Mouse (Mus musculus): ENCODE measurements around the gene Adcy4.

Gene Adcy4

DNA sequence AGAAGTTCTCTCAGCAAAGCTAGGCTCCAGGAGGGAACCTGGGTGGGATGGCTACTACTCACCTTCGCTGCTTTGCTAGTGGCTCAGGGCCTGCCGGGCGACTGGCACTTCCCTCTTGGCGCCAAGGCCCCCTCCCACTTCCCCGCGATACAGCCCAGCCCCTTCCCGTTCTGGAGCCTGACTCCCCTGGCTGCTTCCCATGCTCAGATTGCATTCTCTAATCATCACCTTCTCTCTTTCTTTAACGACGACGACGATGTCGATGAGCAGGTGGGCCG lies at the start of gene Adcy4:
Gene Adcy4, minus strand, starts transcription at position 138 of the 278 bp plus-strand sequence.
- DNase-seq (ENCODE audit: low spot score in 2 of 2) = no peak

DNA sequence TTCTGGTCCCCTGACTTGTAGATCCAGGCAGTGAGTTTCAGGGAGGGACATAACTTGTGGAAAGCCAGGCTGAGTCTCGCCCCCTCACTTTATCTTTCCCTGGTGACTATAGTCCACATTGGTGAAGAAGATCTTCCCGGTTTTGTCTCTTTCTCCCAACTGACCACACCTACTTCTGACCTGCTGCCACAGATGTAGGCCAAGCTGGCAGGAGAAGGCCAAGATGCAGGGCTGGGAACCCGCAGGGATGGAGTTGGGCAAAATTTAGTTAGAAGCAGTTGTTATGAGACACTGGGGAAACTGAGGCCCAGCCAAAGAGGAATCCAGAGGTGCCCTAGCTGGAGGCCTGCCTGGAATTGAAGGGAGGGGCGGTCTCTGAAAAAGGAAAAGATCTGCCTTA lies 49.2 kb upstream of the Adcy4 start:
- DNase-seq (ENCODE audit: low spot score in 2 of 2) = no peak

DNA sequence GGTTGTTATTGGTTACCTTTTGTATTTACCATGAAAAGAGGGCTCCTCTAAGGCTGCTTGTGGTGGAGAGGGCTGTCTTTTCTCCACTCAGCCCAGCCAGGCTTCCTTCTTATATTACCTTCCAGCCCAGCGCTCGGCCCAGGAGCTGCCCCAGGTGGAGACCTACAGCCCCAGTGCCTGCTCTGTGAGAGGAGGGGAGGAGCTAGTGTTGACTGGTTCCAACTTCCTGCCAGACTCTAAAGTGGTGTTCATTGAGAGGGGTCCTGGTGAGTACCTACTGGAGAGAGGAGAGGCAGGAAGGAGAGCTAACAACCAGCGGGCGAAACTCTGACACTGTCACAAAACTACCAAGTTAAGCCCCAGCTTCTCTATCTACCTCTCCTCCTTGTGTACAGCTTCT lies 46.4 kb upstream of the Adcy4 start:
- no peak for DNase-seq (ENCODE audit: low spot score in 2 of 2)

DNA sequence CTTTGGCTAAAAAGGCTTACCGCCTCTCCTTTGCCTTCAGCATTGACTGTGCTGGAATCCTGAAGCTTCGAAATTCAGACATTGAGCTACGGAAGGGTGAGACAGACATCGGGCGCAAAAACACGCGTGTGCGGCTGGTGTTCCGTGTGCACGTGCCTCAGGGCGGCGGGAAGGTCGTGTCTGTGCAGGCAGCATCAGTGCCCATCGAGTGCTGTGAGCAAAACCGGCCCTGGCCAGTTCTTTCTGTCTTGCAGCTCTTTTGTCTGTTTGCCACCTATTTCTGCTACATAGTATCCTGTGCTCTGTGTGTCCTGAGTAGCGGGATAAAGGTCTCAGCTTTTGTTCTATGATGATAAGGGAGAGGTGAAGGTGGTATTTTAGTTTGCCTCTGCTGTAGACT lies 46.0 kb upstream of the Adcy4 start:
- DNase-seq (ENCODE audit: low spot score in 2 of 2) = no peak

DNA sequence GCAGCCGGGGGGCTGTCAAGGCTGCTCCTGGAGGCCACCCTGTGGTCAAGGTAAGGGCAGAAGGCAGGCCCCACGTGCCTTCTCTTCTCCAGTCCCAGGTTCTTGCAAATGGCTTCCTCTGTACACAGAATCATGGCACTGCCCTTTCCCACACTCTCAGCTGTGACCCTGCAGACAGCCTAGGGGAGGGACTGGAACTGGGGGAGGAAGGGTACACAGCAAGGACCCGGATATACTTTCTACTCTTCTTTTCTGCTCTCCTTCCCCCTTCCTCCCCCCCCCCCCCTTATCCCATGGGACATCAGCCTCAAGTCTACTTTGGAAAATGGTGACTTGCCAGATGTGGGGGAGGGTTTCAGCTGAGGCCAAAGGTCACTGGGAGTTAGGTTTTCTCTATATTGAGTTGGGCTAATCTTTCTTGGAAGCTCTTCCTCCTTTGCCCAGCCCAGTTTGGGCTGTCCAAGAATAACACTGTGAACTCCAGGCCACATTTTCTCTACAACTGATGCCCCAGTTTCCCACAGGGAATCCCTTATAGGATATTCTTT lies 44.9 kb upstream of the Adcy4 start:
- no peak for DNase-seq (ENCODE audit: low spot score in 2 of 2)

GRCm38 (mm10) chr14:55826551-55827340 lies 42.9 kb upstream of the Adcy4 start:
- DNase-seq (ENCODE audit: low spot score in 2 of 2) = no peak

GRCm38 (mm10) chr14:55826142-55826541 lies 42.2 kb upstream of the Adcy4 start:
- no peak for DNase-seq (ENCODE audit: low spot score in 2 of 2)

DNA sequence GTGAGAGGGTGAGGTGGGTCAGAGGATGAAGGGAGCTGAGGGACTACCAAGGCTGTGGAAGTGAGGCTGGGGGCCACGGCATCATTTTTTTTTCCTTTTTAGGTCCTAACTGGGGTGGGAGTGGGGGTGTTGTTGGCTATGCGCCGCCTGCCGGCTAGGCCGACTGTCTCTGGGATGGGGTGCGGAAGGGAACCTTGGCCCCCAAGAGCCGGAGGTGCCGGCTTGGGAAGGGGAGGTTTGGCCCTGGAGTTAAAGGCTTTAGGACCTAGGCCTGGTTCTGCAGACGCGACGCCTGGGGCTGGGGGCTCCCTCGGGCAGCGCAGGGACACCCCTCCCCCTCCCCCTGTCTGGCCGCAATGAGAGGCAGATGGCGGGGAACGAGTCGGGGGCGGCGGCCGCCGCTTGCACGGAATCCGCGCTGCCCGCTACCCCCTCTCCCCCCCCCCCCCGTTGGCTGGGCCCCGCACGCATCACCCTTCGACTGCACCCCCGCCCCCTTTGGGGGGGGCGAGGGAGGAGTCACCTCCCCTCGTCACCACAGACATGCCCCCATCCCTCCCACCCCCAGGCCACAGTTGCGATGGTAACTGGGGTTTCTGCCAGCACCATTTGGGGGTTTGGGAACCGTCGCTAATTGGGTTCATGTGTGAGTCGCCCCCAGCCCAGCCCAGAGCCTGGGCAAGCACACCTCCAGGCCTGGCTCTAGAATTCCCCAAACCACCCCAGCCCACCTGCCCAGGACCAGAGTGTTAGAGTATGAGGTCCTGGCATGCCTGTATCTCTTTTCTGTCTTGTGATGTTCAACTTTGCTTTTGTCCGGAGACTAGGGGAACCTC lies 41.5 kb upstream of the Adcy4 start:
- DNase-seq (ENCODE audit: low spot score in 2 of 2) = no peak

DNA sequence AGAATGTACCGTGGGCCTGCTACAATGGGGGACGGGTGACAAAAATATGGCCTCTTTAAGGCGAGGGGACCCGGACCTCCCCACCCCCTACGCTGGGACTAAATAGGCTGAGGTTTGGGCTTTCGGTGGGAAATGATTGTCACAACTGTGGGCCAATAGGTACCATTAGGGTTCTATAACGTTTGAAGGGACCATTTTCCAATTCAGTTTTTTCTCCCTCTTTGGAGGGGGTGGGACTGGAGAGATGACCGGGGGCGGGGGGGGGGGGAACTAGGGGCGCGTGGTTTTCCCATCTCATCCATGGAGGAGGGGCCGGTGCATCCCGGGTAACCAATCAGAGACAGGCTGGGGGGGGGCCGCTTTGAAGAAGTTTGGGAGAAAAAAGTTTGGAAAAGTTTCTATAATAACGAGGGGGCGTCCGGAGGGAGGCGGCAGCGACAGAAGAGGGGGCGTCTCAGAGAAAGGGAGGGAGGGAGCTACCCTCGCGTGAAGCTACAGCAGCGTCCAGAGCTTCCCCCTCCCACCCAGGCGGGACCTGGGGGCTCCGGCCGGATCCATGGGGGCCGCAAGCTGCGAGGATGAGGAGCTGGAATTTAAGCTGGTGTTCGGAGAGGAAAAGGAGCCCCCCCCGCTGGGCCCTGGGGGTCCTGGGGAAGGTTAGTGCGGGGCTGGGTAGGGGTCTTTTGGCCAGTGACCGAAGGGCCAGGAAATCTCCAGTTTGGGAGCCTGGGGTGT lies 40.8 kb upstream of the Adcy4 start:
- DNase-seq (ENCODE audit: low spot score in 2 of 2) = no peak

DNA sequence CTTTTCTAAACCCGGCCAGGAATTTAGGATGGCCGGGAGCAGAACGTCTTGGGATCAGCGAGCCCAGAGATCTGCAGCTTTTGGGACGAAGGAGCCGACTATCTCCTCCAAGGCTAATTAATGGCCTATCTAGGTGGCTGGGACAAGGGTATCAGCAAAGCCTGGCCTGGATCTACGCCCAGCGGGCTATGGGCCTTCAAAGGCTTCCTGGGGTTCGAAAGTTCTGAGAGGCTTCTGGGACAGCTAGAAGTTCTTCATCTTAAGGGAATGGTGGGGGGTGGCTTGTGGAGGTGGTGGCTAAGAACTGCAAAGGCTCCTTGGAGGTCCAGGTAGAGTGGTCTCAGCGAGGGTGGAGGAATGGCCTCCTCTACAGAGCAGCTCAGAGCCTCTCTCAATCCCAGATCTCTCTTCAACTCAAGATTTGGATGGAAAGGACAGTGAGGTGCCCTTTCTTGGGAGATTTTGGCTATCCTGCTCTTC lies 40.1 kb upstream of the Adcy4 start:
- no peak for DNase-seq (ENCODE audit: low spot score in 2 of 2)

- no peak for DNase-seq (ENCODE audit: low spot score in 2 of 2)
Observed at GRCm38 (mm10) chr14:55822991-55823762, 39.3 kb upstream of the Adcy4 start, which contains the start of gene Nfatc4. Gene Nfatc4, plus strand, starts transcription at chr14:55823144.

DNA sequence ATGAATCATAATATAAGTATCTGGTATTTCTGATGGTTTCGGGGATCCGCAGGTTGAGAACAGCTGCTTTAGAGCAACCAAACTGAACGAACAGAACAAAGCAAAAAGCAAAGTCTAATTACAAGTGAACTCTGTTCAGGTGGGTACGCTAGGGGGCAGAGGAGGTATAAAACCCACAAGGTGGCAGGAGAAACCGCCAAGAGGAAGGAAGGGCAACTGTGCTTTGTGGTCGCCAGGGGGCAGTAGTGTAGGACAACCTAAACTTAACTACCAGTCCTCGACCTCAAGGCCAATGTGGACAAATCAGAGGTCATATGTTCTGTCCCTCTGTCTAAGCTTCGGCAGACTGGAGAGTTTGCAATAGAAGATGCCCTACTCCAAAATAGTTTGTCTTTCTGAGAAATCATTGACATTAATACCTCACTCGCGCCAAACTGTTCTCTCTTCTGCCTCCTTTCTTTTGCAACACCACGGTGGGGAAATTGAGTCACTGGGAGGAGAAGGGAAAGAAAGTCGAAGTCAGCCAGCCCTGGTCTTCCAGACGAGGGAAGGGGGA lies 38.6 kb upstream of the Adcy4 start:
- DNase-seq (ENCODE audit: low spot score in 2 of 2) = peak; percentile 53 to 62

GRCm38 (mm10) chr14:55820576-55820975 lies 36.7 kb upstream of the Adcy4 start:
- DNase-seq (ENCODE audit: low spot score in 2 of 2) = no peak

GRCm38 (mm10) chr14:55819845-55820405 lies 36.0 kb upstream of the Adcy4 start:
- DNase-seq (ENCODE audit: low spot score in 2 of 2) = no peak

DNA sequence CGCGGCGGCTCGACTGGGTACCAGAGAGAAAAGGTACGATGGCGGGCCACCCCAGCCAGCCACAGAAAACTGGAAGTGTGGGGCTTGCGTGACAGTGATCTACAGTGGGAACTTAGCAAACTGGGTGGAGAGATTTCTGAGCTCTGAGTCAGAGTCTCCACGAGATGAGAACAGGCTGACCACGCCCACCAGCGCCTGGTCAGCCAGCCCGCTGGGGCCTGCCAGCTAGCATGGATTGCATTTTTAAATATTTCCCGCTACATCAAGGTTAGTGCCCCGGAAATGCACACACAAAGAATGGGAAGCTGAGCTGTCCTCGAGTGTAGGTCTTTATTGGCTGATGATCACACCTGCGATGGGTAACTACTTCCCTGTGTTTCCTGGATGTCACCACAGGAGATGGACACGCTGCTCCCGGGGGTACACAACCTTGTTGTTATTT lies 31.4 kb upstream of the Adcy4 start:
- peak; percentile 13 to 27 for DNase-seq (ENCODE audit: low spot score in 2 of 2)

- DNase-seq (ENCODE audit: low spot score in 2 of 2) = peak; percentile 35 to 50
Observed at GRCm38 (mm10) chr14:55814885-55815284, 31.0 kb upstream of the Adcy4 start.

GRCm38 (mm10) chr14:55795380-55796163 lies 11.7 kb upstream of the Adcy4 start:
- no peak for DNase-seq (ENCODE audit: low spot score in 2 of 2)

DNA sequence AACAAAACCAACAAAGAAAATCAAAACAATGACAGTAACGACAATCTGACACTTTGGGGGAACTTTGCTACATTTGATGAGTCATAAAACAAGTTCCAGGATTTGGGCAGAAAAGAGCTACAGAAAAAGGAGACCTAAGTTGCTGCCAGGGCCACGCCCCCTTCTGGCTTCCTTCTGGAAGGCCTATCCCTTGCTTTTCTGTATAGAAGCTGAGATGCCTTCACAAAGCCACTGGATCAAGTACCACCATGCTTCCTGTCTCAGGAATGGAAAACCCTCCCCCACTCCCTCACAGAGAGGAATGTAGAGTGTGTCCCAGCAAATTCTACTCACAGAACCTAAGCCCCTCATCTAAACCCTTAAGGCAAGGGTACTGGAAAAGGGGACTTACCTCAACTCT lies 10.1 kb upstream of the Adcy4 start:
- DNase-seq (ENCODE audit: low spot score in 2 of 2) = no peak

DNA sequence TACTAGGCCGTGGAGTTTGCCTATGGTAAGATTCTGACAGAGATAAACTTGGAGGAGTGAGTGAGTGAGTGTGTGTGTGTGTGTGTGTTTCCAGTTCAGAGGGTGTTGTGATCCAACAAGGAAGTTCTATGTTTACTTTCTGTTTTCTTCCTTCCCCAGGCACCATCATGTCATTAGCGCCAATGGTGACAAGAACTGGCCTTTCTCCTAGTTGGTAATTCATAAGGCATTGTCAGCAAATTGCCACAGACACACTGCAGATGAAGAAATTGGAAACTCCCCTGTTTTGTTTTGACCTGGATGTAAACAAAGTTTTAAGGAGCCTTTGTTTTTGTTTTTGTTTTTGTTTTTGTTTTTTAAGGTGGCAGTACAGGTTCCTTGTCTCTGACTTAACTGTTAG lies 9.6 kb upstream of the Adcy4 start:
- DNase-seq (ENCODE audit: low spot score in 2 of 2) = no peak
